Mouse (Mus musculus) layer of hippocampus, adult 9-11 months (tissue): Measurements from ENCODE around the gene Uri1.

ENCODE experiments used
- DNase-seq: peaks from one replicate; pipeline ENCODE4 v3.0.0; 2022

Uri1 gene

DNA sequence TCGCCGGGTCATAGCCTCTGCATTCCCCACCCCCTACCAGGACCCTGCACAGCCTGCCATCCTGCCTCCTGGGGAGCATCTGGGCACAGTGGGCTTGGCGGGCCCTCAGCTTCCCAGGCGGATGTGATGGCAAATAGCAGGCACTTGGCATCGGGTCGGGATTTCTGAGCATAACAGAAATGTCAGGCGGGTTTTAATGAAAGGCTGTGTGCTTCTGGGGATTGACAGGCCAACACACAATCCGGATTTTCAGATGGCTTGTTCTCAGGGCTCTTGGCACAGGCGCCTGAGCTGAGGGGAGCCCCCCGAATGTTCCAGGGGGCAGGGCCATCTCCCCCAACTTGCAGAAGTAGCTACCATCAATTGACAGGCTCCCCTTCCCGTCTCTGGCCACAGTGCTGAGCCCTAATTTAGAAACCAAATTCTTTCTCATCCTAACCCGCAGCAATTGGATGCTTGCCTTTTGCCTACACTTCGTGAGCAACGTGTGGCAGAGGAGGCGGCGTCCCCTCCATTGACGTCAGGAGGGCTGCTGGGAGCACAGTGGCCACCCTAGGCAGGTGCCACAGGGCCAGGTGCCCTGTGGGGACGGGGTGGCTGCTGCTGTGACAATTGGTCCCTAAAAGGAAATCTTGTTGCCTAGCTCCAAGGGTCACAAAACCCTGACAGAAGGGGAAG lies 106.5 kb downstream of the Uri1 start:
- peak; percentile 50 for DNase-seq

DNA sequence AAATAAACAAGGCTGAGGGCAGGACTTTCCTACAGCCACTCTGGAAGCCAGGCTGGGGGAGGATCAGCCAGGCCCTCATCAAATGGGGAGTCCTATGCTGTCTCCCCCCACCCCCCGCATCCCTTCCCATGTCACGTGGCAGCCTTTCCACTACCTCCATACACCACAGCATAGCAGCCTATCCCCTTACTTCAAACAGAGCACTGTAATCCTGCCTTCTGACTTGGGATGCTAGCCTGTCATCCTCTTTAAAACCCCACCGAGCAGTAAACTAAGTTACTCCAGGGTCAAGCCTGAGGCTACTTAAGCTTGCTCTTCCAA lies 111.6 kb downstream of the Uri1 start:
- no peak for DNase-seq

DNA sequence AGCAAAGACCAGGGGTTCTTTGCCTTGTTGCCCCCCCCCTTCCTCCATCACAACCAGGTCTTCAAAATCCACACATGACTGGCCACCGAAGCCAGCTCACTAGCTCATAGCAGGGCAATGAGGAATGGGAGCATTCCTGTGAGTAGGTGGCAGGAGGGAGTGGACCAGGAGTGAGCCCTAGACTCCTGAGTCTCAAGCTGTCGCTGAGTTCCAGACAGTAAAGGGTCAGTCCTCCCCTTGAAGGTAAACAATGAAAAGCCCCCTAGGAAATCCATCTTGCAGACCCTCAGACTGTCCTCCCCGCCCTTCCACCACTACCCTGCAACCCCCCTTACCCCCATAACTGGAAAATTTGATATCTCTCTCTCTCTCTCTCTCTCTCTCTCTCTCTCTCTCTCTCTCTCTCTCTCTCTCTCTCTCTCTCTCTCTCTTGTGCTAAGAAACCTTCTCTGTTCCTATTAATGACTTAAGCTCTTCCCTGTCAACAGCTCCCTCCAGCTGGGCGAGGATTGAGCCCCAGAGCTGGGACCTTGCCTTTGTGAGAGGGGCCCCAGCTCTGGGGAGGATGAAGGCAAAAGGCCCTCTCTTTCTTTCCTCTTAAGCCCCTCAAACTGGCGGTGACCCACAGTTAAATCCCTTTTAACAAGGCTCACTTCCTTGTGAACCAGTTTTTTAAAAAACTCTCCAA lies 112.1 kb downstream of the Uri1 start:
- no peak for DNase-seq

DNA sequence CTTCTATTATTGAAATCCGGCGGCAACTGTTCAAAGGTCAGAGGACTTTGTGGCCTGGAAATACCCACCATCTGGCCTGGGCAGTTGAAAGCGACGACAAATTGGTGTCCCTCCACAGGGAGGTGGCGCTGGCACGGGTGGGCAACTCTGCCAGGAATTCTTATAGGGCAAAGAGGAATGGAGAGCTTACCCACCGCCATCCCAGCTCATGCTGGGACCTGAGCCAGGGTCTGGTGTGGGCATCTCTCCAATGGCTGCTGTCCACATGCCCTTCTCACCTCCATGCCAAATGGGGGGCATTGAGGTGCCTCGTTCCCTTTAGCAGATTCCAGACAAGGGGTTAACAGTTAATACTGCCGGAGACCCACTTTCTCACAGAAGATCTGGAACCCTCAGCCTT lies 113.2 kb downstream of the Uri1 start:
- no peak for DNase-seq
